Mouse (Mus musculus) 3134 (cell line): ENCODE results near the gene Slc25a21.

Source experiments
- DNase-seq: peaks from one replicate; pipeline ENCODE4 v3.0.0-alpha.2; 2011; ENCODE audit warnings: low spot score; ENCODE audit not compliant: insufficient read length; ENCODE audit errors: extremely low read depth

Slc25a21 gene

DNA sequence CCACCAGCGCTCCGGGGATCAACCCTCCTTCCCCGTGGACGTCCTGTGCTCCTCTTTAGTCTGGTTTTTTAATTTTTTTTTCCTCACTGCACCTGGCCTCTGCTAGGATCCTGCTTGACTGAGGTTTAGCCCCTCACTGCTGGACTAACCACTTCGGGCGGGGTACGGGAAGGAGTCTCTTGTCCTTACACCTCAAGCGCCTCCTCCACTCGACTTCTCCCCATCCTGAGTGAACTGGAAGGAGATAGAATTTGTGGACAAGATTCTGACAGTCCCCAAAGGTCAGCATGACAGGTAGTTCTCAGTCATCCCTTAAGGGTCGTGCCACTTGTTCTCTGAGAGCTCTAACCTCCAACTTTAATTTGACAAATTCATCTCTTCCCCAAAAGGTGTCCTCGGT is 502.3 kb downstream of the Slc25a21 start:
- no peak for DNase-seq

DNA sequence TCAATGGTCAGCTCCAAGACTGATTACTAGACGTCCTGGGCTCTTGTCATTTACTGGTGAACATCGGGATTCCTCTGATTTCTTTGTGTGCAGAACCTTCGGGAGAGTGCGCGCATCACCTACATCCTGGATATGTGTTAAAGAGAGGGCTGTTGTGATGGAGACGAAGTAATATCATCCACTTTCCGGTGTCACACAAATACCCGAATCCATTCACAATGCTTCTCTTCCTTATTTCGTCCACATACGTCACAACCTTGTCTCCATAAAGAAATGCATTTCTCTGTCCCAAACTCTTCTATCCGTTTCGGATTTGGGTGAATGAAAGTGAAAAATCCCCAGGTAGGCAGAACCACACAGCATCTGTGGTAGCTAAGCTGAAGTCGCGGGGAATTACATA is 502.9 kb downstream of the Slc25a21 start:
- DNase-seq = no peak

- DNase-seq = no peak
These were observed 503.7 kb downstream of the Slc25a21 start for GRCm38 (mm10) chr12:56693411-56694098.

- DNase-seq = no peak
These were observed 504.7 kb downstream of the Slc25a21 start for GRCm38 (mm10) chr12:56692536-56692935.

- no peak for DNase-seq
These were observed 505.7 kb downstream of the Slc25a21 start, which contains the start of gene Pax9 for GRCm38 (mm10) chr12:56691427-56692079. Gene Pax9 (plus strand): TSS chr12:56691767.

DNA sequence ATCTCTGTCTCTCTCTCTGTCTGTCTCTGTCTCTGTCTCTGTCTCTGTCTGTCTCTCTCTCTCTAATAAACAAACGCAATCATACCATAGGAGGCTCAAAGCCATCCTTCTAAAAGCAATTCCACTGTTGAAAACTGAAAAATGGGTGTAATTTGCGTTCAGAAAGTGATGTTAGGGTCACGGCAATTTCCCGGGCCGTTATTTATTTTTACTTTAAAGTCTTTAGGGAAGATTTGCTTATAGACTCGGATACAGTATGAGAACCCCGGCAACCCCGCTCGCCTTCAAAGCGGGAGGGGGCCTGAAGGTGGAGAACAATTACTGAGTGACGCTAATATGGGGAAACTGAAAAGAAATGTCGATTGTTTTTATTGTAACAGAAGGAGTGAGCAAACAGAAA is 506.3 kb downstream of the Slc25a21 start:
- no peak for DNase-seq

GRCm38 (mm10) chr12:56690366-56690765 is 506.9 kb downstream of the Slc25a21 start:
- no peak for DNase-seq

DNA sequence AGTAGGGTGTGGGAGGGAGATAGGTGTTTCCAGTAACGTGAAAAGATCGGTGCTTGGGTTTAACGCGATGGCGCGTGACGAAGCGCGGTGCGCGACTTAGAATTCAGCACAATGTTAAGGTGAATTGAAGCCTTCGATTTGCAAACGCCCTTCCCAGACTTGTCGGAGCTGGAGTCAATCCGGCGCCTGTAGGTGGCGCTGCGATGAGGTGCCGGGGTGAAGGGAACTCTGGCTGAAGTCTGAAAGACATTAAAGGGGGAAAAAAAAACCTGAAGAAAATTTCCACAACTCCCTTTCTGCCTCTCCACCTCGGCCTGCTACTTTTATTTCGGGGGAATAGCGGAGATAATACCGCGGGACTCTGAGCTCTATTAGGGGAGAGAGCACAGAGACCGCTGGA is 507.5 kb downstream of the Slc25a21 start:
- no peak for DNase-seq

DNA sequence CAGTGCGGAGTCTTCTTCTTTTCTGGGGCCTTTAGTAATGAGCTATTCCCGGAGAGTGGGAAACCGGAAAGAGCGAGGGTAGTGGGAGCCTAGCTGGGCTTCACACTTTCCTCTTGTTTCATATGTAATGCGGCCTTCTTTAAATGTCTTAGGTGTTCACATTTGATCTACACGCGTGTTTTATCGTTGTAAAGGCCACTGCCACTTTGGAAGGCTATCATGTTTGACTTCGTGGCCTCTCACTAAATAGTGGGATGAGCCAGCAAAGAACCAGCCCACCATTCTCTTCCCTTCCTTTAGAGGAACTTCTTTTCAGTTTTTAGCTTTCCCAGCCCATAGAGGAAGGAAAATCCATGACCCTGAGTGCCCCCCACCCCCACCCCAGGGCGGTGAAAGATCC is 507.9 kb downstream of the Slc25a21 start:
- DNase-seq = no peak

DNA sequence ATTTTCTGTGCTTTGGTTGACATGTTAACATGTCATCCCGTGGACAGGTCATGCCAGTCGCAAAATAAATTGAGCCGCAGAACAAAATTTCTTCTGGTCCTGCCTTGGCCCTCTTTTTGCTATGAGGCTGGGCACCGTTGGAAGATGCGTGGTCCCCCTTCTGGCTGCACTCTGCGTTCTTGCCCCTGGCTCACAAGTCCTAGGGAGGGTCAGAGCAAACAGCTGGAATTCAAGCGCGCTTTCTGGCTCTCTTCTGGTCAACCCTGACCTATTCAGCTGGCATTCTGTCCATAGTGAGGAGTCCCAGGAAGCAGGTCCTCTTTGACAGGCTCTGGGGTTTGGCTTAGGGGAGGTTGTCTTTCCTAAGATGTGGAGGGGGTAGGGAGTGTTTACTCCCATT is 508.4 kb downstream of the Slc25a21 start:
- no peak for DNase-seq

DNA sequence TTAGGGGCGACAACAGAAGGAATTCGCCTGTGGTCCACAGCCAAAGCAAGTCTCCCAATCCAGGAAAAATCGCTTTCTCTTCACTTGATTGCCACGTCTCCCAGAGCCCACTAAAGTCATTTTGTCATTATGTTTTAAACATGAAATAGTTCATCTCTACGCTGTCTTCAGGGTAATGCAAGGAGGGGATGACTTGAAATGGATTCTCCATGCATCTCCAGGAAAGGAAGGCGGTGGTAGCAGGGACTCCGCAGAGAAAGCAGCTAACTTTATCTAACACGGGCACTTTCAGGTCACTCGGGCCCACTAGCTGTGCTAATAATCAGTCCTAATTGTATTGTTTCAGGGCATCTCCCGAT is 508.8 kb downstream of the Slc25a21 start:
- DNase-seq = no peak

DNA sequence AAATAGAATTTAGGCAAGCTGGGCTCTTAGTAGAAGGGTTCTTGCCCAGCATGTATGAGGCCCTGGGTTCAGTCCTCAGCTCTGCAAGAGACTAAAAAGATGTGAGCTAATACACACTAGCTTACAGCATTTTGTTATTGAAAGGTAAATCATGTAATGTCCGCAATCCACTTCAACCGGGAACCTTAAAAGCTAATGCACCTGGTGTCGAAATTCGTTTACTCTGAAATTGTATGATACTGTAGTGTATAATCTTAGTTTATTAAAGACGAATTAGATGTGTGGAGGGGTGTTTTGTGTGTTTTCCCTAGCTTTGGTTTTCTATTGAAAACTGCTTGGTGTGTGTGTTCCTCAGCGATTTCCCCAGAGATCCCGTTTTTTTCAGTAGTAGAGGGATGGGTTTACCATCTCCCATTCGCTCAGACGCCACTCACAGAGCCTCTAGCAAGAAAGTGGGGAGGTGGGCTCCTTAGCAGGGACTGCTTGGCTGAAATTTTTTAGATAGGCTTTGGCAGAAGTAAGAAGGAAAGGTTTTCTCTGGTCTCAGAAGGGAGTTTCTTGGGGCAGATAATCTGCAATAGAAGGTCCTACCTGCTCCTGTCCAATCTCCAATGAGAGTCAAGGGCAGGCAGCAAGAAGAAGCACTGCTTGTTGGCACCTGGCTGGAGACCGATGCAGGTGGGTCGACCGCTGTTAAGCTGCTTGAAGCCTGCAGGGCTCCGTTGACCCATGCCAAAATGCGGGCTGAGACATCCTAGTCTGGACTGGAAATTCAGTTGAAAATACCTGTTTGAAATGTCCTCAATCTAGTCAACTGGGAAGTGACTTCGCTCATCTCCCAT is 509.4 kb downstream of the Slc25a21 start:
- DNase-seq = no peak

GRCm38 (mm10) chr12:56681096-56681811 is 516.0 kb downstream of the Slc25a21 start:
- DNase-seq = no peak

DNA sequence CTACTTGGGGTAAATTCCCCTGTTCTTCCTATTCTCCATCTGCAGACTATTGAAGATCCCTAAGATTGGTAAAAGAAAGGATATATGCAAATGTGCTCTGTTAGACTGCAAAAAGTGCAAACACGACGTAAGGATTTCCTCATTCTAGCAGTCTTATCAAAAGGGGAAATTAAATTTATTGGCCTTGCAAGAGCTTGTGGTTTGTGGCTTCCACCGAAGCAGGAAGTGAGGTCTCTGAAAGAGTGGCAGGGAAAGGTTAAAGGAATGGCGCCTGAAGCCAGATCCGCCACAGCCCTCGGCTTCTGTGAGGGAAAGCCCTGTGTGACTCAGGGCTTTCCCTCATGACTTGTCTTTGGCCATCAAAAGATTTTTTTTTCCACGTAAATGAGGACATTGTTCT is 519.7 kb downstream of the Slc25a21 start:
- peak; percentile 40 for DNase-seq

GRCm38 (mm10) chr12:56674726-56675125 is 522.5 kb downstream of the Slc25a21 start:
- no peak for DNase-seq

GRCm38 (mm10) chr12:56670795-56671194 is 526.5 kb downstream of the Slc25a21 start:
- no peak for DNase-seq

DNA sequence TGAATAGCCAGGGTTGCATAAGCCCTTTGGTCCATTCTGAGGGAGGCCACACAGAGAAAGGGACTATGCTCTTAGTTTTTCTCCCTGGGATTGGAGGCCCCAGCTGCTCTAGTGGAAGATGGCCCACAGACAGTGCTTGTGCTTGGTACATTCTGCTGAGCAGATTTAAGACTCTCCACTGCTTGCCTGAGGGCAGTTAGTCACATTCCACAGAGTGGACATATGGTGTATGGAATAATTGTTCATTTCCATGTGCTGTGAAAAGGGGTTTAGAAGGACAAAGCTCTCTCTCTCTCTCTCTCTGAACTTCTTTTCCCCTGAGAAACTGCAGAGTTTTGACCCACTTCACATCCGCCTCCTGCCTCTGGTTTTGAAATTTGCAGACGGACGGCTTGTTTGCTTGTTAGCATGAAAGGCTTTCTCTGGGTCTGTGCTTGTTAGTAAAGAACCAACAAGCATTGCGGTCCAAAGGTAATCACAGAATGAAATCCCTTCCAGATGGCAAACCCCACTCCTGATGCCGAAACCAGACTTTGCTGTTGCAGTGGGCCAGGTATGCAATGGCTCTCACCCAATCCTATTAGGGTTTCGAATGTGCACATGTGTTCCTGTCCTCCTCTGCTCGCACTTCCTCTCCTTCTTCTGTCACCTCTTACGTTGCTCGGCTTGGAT is 527.7 kb downstream of the Slc25a21 start:
- no peak for DNase-seq
